Mouse (Mus musculus) lung, postnatal 10 days (tissue): Measurements from ENCODE around the gene Samd4.

Experiments used
- DNase-seq: peaks from one replicate; pipeline ENCODE4 v3.0.0; 2021

Gene Samd4

GRCm38 (mm10) chr14:46912496-46912895, 29.8 kb downstream of the Samd4 start:
- no peak for DNase-seq

DNA sequence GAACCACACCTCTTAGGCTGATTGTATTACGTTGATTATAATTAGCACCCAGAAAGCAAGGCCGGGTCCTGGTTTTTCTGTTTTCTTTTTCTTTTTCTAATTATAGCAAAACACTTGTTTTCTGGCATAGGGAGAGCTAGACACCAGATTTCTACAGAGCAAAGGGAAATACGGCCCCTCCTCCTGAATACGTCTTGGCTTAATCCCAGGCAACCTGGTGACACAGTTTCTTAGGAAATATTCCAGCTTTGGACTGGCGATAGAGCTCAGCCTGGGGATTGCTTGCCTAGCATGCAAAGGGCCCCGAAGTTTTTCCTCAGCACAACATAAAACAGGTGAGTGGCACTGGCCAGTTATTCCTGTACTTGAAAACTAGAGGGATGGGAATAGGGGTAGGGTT, 31.7 kb downstream of the Samd4 start:
- DNase-seq: no peak

DNA sequence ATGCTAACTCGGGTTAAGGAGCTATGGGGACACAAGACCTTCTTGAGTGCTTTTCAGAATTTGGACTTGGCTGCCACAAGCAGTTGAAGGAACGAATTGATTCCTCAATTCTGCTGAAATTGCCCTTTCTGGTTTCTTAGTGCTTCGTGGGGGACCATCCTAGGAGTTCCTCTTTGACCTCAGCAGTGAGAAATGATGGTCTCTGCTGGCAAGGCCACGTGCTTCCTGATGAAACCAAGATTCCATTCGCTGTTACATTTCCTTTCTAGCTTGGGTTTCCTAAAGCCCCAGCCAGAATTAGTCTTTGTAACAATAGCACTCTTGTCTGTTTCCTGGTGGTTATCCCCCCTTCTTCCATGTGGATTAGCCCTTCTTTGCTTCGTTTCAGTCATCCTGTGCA, 32.9 kb downstream of the Samd4 start:
- DNase-seq: no peak

DNA sequence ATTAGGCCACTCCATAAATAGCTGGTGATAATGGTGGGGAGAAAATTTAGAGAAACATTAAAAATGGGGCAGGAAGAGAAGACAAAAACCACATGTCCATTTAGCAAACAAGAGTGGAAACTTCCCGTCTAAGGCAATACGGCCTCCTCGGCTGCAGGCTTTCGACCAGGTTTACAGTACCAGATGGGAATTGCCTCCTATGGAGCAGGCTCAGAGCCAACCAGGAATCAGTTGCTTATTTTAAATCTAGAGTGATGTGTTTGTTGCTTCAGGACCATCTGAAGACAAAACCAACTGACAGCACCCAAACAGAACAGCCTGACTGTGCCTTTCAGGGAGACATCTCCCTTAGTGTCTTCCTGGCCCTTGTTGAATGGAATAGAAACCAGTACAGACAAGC, 33.9 kb downstream of the Samd4 start:
- DNase-seq: no peak

GRCm38 (mm10) chr14:46917136-46917535, 34.5 kb downstream of the Samd4 start:
- no peak for DNase-seq

- DNase-seq: no peak
Measured at GRCm38 (mm10) chr14:46917581-46917980, 34.9 kb downstream of the Samd4 start.

- no peak for DNase-seq
Measured at GRCm38 (mm10) chr14:46920496-46920895, 37.8 kb downstream of the Samd4 start.

DNA sequence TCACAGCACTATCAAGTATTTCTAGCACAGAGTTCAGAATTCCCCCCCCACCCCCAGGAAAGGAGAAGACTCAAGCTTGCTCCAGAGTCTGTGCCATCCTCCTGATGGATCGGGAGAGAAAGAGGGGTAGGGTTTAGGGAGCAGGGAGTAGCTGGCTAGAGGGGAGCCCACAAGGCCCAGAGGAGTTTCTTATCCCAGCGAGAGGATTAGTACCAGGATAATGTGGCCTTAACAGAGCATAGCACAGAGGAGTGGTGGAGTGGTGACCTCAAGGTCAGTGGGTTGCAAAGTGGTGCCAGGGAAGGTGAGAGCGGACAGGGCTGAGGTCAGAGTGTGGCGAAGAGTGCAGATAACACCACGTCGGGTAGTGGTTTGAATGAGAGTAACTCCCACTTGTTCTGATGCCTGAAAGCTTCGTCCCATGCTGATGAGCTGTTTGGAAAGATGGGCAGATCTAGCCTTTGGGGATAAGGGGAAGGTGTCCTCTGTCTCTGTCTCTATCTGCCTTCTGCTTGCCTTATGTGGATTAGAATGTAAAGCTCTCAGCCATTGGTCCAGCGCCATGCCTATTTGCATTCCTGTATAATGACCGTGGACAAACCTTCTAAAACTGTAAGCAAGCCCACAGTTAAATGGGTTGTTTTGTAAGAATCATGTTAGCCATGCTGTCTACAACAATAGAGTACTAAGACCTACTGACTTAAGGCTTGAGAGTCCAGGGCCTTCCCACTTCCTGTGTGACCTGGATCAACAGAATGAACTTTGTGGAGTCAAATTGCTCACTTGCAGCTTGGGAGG, 38.7 kb downstream of the Samd4 start:
- DNase-seq: no peak

DNA sequence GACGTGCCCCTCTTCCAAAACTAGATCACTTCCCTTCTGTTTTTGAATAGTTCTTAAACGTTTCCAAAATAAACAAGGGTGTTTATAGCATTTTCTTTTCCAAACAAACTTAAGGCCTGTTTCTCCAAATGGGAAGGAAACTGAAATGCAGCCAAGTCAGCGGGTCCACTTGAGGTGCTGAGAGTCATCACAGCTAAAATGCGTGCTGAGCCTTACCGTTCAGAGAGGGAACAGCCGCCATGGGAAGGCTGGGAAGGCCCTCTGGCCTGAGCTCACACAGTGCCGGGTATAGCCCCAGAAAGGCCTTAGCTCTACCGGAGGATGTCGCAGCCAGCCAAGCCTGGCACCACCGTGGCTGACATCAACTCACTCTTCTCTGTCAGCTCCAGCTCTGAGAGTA, 41.3 kb downstream of the Samd4 start:
- DNase-seq: peak; percentile 76

GRCm38 (mm10) chr14:46924422-46924821, 41.8 kb downstream of the Samd4 start:
- DNase-seq: peak; percentile 69

DNA sequence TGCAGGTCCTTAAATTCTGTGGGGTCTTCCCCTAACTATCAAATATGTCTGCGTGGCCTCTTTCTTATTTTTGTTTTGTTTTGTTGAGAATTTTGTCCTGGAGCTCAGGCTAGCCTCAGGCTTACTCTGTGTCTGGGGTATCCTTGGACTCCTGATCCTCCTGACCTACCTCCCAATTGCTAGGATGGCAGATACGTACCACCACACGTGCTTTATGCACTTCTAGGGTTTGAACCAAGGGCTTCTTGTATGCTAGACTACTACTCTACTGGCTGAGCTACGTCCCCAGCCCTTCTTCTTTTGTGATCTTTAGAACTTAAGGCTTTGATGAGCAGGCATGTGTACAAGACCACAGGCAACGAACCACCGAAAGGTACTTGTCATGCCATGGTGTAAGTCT, 45.9 kb downstream of the Samd4 start:
- no peak for DNase-seq

DNA sequence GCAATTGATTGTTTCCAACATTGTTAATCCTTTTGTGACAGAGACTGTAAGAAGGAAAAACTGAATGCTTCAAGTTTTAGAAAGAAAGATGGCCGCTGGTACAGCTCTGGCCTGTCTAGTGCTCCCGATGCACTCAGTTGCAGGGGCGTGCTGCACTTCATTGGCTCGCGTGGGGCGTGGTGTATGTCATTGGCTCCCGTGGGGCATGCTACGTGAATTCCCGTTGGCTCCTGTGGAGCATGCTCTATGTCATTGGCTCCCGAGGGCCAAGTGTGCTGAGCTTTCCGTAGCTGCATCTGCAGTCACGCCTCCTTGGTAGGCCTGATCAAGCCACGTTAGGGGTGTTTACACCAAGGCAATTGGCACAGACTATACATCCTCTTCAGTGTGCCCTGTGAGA, 49.5 kb downstream of the Samd4 start:
- DNase-seq: no peak

DNA sequence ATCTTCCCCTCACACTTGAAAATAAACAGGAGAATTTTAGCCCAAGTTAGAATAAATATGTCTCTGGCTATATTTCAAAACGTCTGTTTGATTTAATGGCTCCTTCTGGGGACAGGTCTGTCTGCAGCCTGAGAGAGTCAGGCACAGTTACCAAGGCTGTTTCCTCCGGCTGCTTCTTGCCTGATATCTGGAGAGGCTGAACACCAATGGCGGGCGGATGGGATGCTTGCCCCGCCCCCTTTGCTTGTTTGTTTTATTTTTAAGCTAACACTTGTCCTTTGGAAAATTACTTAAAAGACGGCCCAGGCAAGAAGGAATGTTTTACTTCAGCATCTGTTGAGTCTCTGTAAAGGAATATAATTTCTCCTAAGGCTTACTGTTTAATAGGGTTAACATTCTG, 50.1 kb downstream of the Samd4 start:
- DNase-seq: peak; percentile 67

DNA sequence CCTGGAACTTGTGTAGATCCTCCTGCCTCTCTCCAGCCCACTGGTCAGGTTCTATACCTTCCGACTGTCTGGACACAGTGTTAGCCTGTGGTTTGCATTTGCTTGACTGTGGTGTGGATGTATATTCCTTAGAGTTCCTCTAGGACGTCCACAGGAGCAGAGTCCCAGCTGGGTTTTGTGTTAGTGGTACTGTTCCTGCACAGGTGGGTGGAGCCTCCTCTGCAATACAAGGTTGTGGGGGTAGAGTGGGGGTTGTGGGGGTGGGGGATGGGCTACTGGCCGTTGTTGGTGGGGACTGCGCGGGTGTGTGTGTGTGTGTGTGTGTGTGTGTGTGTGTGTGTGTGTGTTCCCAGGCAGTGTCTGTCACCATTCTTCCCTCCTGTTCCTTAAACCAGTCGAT, 58.4 kb downstream of the Samd4 start:
- no peak for DNase-seq

DNA sequence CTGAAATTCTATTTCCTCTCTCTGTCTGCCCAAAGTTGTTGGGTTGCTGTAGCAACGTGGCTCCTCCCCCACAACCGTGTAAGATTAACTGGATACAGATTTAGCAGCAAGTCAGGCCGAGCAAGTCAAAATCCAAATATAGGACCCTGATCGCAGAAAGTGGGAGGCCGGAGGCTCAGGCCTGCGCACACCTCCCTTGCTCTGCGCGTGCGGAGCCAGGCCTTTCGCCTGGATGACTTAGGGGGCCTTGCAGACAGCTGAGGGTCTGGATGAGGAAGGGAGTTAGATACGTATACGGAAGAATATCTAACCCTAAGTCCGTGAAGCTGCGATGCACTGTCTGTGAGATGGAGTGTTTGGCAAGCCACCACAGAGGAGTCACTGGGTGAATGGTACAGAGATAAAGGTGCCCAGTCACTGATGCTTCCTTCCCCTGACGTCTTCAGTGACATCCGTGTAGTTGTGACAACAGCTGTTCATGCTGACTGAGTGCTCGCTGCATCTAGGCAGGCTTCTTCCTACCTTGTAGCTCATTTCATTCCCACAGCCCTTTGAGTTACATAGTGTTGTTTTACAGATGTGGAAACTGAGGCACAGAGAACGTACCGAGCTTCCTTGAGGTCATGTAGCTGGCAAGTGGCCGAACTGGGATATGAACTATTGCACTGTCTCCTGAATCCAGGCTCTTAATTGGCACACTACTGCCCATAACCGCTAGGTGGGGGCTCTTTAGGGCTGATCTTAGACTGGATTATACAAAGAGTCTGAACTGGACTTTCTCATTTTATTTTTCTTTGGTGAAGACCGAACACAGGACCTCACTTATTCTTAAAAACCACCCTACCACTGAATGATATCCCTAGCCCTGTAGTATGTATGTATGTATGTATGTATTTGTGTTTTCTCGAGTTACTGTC, 59.5 kb downstream of the Samd4 start:
- DNase-seq: peak; percentile 80

DNA sequence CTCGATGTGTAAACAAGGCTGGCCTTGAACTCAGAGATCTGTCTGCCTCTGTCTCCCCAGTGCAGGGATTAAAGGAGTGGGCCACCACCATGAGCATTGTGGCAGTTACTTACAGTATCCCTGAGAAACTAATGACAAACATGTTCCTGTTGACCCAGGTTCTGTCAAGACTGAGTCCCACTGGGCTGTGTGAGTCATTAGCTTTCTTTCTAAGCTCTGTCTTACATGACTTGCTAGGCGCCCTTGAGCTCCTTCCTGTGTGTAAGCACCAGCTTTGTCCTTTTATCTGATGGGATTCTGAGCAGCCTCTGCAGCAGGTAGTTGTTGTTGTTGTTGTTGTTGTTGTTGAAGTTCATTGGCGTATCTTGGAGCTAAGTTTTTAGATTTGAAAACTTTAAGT, 61.8 kb downstream of the Samd4 start:
- no peak for DNase-seq

- DNase-seq: no peak
Measured at GRCm38 (mm10) chr14:46945903-46946490, 63.3 kb downstream of the Samd4 start.

GRCm38 (mm10) chr14:46947644-46948043, 65.0 kb downstream of the Samd4 start:
- DNase-seq: no peak

- DNase-seq: no peak
Measured at GRCm38 (mm10) chr14:46950527-46951384, 68.1 kb downstream of the Samd4 start.

DNA sequence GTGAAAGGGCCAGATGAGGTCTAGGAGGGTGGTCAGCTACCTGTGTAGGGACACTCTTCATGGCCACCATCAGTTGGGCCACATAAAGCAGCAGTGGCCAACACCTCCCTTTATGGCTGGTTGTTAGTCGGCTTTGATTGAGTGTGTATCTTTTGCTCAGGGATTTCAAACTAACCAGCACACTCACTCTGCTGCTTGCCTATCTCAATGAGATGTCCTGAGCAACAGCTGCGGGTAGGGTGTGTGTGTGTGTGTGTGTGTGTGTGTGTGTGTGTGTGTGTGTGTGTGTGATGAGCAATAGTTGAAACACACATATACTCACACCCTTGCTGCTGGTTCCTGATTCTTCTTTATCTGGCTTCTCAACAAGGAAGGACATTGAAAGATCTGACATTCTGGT, 69.6 kb downstream of the Samd4 start:
- no peak for DNase-seq

- DNase-seq: no peak
Measured at GRCm38 (mm10) chr14:46955109-46955508, 72.5 kb downstream of the Samd4 start.

DNA sequence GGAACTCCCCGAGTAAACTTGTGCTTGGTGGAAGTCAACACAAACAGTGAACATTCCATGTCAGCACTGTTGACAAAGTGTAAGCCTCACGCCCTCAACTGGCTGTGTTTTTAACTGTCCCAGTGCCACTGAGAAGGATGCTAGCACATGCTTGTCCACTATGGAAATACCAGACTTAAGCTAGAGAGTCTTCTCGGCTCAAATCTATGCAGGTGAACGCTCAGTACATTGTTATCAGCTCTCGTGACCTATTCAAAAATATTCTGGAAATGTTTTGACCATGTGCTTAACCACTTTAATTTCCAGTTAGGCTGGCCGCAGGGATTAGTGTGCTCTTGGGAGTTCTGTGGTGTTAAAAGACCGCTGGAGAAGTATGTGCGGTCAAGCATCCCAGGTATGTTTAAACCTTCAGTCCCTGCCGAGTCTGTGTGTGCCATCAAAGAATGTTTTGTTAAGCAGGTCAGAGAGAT, 73.0 kb downstream of the Samd4 start:
- peak; percentile 54 for DNase-seq

DNA sequence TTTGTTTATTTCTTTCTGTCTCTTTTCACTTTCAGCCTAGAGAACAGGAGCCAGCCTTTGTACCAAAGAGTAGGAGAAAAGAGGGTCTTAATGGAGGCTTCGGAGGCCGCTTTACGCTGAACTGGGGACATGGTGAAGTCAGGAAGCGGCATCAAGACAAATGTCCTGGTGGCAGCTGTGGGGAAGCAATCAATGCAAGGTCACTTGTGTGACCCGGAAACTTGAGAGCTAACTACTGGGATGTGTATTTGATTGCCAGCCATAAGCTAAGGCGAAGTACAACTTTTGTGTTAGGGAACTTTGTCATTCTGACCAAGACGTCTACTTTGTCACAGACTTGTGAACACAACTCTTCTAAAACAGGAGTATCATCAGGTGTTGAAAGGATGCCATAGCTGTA, 73.5 kb downstream of the Samd4 start:
- no peak for DNase-seq
